Mouse (Mus musculus) embryonic facial prominence, embryonic 14.5 days (tissue): ENCODE measurements at regions not wholly inside any gene's neighbourhood (a gene's known extent, or its start where the extent isn't known, plus 50 kb on each side); places are given as distances from the start of the nearest gene placed in this dataset.

Experiments
- ATAC-seq: fragments of 200-750 bp; cut with Nextera tagmentation; 2 replicates; pipeline ENCODE4 v1.8.0; 2017; ENCODE audit warnings: low read depth, moderate number of reproducible peaks, moderate TSS enrichment
- DNase-seq: peaks from one replicate; pipeline ENCODE4 v3.0.0-alpha.2; 2015; ENCODE audit warnings: low spot score
- H3K27ac ChIP-seq: fragments of 300-500 bp; sonication (generic); replicated peaks from 2 replicates; pipeline ENCODE4 v1.5.1; 2014; ENCODE audit warnings: low read depth, mild to moderate bottlenecking, low read length, moderate library complexity
- H3K27me3 ChIP-seq: fragments of 300-500 bp; sonication (generic); replicated peaks from 2 replicates; pipeline ENCODE4 v1.6.1; 2014; ENCODE audit warnings: low read length; ENCODE audit not compliant: control insufficient read depth, insufficient read depth
- H3K36me3 ChIP-seq: fragments of 300-500 bp; sonication (generic); 2 replicates; pipeline ENCODE4 v1.6.1; 2014; ENCODE audit warnings: low read length, mixed read lengths; ENCODE audit not compliant: control insufficient read depth, insufficient read depth
- H3K4me1 ChIP-seq: fragments of 300-500 bp; sonication (generic); 2 replicates; pipeline ENCODE4 v1.6.1; 2014; ENCODE audit warnings: antibody characterized with exemption, low read length; ENCODE audit not compliant: control insufficient read depth, insufficient read depth
- H3K4me2 ChIP-seq: fragments of 300-500 bp; sonication (generic); 2 replicates; pipeline ENCODE4 v1.6.1; 2014; ENCODE audit warnings: low read depth, mild to moderate bottlenecking, low read length, moderate library complexity, mixed read lengths
- H3K4me3 ChIP-seq: fragments of 300-500 bp; sonication (generic); 2 replicates; pipeline ENCODE4 v1.5.1; 2014; ENCODE audit warnings: low read depth, mild to moderate bottlenecking, low read length
- H3K9ac ChIP-seq: fragments of 300-500 bp; sonication (generic); 2 replicates; pipeline ENCODE4 v1.6.1; 2014; ENCODE audit warnings: low read depth, mild to moderate bottlenecking, low read length, moderate library complexity, mixed read lengths
- H3K9me3 ChIP-seq: fragments of 300-500 bp; sonication (generic); 2 replicates; pipeline ENCODE4 v1.6.1; 2016; ENCODE audit warnings: low read length; ENCODE audit not compliant: control insufficient read depth
- WGBS: fragments of 180-500 bp; shearing (Covaris S2); extraction: QIAGEN DNeasy Blood & Tissue Kit; methylation state at CpG from one replicate; pipeline ENCODE4 v1.1.7; 2014; 5-methylcytosine and 5-hydroxymethylcytosine counted together

- DNase-seq = no peak
- 75% methylated on average over 3 of the region's 3 CpGs for WGBS
- Histone ChIP-seq H3K4me3 (no peak overlapping the region), H3K9me3 (no peaks in the 10 kb centered on the region), H3K27ac (no peak overlapping the region), H3K9ac (no peak overlapping the region), H3K36me3 (no peaks in the 10 kb centered on the region), H3K4me2 (no peak overlapping the region), H3K4me1 (no peaks in the 10 kb centered on the region), H3K27me3 (no peaks in the 10 kb centered on the region)
- no peak for ATAC-seq
Observed at GRCm38 (mm10) chr8:34523849-34524248, 412.3 kb upstream of the Gm10131 start.

GRCm38 (mm10) chr8:34521316-34521715, 409.8 kb upstream of the Gm10131 start:
- no peaks in the 10 kb centered on the region for H3K9me3 ChIP-seq
- no peaks in the 10 kb centered on the region for H3K36me3 ChIP-seq
- no peaks in the 10 kb centered on the region for H3K4me1 ChIP-seq
- H3K27me3 ChIP-seq = no peaks in the 10 kb centered on the region
- ATAC-seq = no peak
- no peak overlapping the region for H3K4me3 ChIP-seq
- no peak overlapping the region for H3K27ac ChIP-seq
- H3K4me2 ChIP-seq = no peak overlapping the region
- no peak for DNase-seq
- WGBS = 83% methylated on average over 7 of the region's 7 CpGs
- H3K9ac ChIP-seq = no peak overlapping the region

GRCm38 (mm10) chr8:34520664-34521063, 409.1 kb upstream of the Gm10131 start:
- H3K9me3 ChIP-seq = peaks cover 2% of the 10 kb centered on the region; the same call in 1 of the 2 replicates
- no peak overlapping the region for H3K4me2 ChIP-seq
- H3K36me3 ChIP-seq = no peaks in the 10 kb centered on the region
- no peaks in the 10 kb centered on the region for H3K27me3 ChIP-seq
- ATAC-seq (no peak), DNase-seq (no peak)
- no peaks in the 10 kb centered on the region for H3K4me1 ChIP-seq
- H3K27ac ChIP-seq = no peak overlapping the region
- WGBS = 71% methylated on average over 4 of the region's 4 CpGs
- no peak overlapping the region for H3K9ac ChIP-seq
- H3K4me3 ChIP-seq = no peak overlapping the region

- 58% methylated on average over 4 of the region's 4 CpGs for WGBS
- Histone ChIP-seq H3K27me3 (no peaks in the 10 kb centered on the region), H3K27ac (no peak overlapping the region), H3K4me3 (no peak overlapping the region), H3K4me1 (no peaks in the 10 kb centered on the region), H3K36me3 (no peaks in the 10 kb centered on the region), H3K9ac (no peak overlapping the region), H3K4me2 (no peak overlapping the region), H3K9me3 (peaks cover 8% of the 10 kb centered on the region; the same call in 1 of the 2 replicates)
- ATAC-seq (no peak), DNase-seq (no peak)
Observed at GRCm38 (mm10) chr8:34513459-34514090, 402.0 kb upstream of the Gm10131 start.

GRCm38 (mm10) chr8:34505829-34506555, 394.5 kb upstream of the Gm10131 start:
- no peak overlapping the region for H3K9ac ChIP-seq
- H3K4me3 ChIP-seq = no peak overlapping the region
- no peaks in the 10 kb centered on the region for H3K36me3 ChIP-seq
- no peak for ATAC-seq
- H3K9me3 ChIP-seq = 0 out of 2 replicates have a peak, but pooled peaks cover 7% of the 10 kb centered on the region
- H3K4me2 ChIP-seq = no peak overlapping the region
- no peak overlapping the region for H3K27ac ChIP-seq
- no peaks in the 10 kb centered on the region for H3K4me1 ChIP-seq
- no peak for DNase-seq
- WGBS = 81% methylated on average over 15 of the region's 15 CpGs
- H3K27me3 ChIP-seq = no peaks in the 10 kb centered on the region

- H3K27ac ChIP-seq = no peak overlapping the region
- DNase-seq (no peak), ATAC-seq (no peak)
- H3K9ac ChIP-seq = no peak overlapping the region
- H3K4me2 ChIP-seq = no peak overlapping the region
- H3K36me3 ChIP-seq = no peaks in the 10 kb centered on the region
- 80% methylated on average over 7 of the region's 7 CpGs for WGBS
- no peak overlapping the region for H3K4me3 ChIP-seq
- H3K4me1 ChIP-seq = no peaks in the 10 kb centered on the region
- 0 out of 2 replicates have a peak, but pooled peaks cover 7% of the 10 kb centered on the region for H3K9me3 ChIP-seq
- no peaks in the 10 kb centered on the region for H3K27me3 ChIP-seq
Observed at GRCm38 (mm10) chr8:34505102-34505501, 393.6 kb upstream of the Gm10131 start.

- Histone ChIP-seq H3K4me2 (no peak overlapping the region), H3K4me1 (no peaks in the 10 kb centered on the region), H3K27ac (no peak overlapping the region), H3K27me3 (no peaks in the 10 kb centered on the region), H3K4me3 (no peak overlapping the region), H3K36me3 (no peaks in the 10 kb centered on the region), H3K9ac (no peak overlapping the region), H3K9me3 (no peaks in the 10 kb centered on the region)
- no peak for DNase-seq
- no peak for ATAC-seq
- WGBS = 29% methylated on average over 1 of the region's 1 CpGs
Observed at GRCm38 (mm10) chr8:34502606-34503162, 391.1 kb upstream of the Gm10131 start.

- Histone ChIP-seq H3K27ac (no peak overlapping the region), H3K36me3 (no peaks in the 10 kb centered on the region), H3K27me3 (no peaks in the 10 kb centered on the region), H3K4me1 (no peaks in the 10 kb centered on the region), H3K9ac (no peak overlapping the region), H3K4me2 (no peak overlapping the region), H3K4me3 (no peak overlapping the region), H3K9me3 (no peaks in the 10 kb centered on the region)
- ATAC-seq (no peak), DNase-seq (no peak)
- WGBS = 64% methylated on average over 3 of the region's 3 CpGs
Observed at GRCm38 (mm10) chr8:34499196-34499595, 387.7 kb upstream of the Gm10131 start.
